Mouse (Mus musculus) midbrain, embryonic 16.5 days (tissue): ENCODE results near the gene Timp2. TPM values are rescaled to one million over a fixed set of nuclear protein-coding genes. Genes with fewer than 3 reads are reported as not detected.

Experiments used
- ATAC-seq: fragments of 200-750 bp; cut with Nextera tagmentation; 2 replicates; pipeline ENCODE4 v1.8.0; 2017; ENCODE audit warnings: moderate TSS enrichment
- H3K27ac ChIP-seq: fragments of 300-500 bp; sonication (generic); 2 replicates; pipeline ENCODE4 v1.5.1; 2014; ENCODE audit warnings: mild to moderate bottlenecking, low read length, mixed read lengths
- H3K27me3 ChIP-seq: fragments of 300-500 bp; sonication (generic); 2 replicates; pipeline ENCODE4 v1.6.1; 2014; ENCODE audit warnings: low read depth, low read length, mixed read lengths; ENCODE audit not compliant: control insufficient read depth, insufficient read depth
- H3K36me3 ChIP-seq: fragments of 300-500 bp; sonication (generic); 2 replicates; pipeline ENCODE4 v1.6.1; 2014; ENCODE audit warnings: mild to moderate bottlenecking, low read length, moderate library complexity, mixed read lengths; ENCODE audit not compliant: control insufficient read depth, insufficient read depth
- H3K4me1 ChIP-seq: fragments of 300-500 bp; sonication (generic); 2 replicates; pipeline ENCODE4 v1.6.1; 2014; ENCODE audit warnings: mild to moderate bottlenecking, low read length, mixed read lengths; ENCODE audit not compliant: control insufficient read depth, insufficient read depth
- H3K4me2 ChIP-seq: fragments of 300-500 bp; sonication (generic); 2 replicates; pipeline ENCODE4 v1.6.1; 2014; ENCODE audit warnings: mild to moderate bottlenecking, low read length, mixed read lengths
- H3K4me3 ChIP-seq: fragments of 300-500 bp; sonication (generic); 2 replicates; pipeline ENCODE4 v1.5.1; 2014; ENCODE audit warnings: low read depth, mild to moderate bottlenecking, low read length, moderate library complexity, mixed read lengths
- H3K9ac ChIP-seq: fragments of 300-500 bp; sonication (generic); 2 replicates; pipeline ENCODE4 v1.6.1; 2014; ENCODE audit warnings: low read depth, low read length, mixed read lengths
- H3K9me3 ChIP-seq: fragments of 300-500 bp; sonication (generic); replicated peaks from 2 replicates; pipeline ENCODE4 v1.6.1; 2014; ENCODE audit warnings: mild to moderate bottlenecking, low read length, mixed read lengths; ENCODE audit not compliant: control insufficient read depth, poor library complexity, severe bottlenecking
- WGBS: fragments of 180-500 bp; shearing (Covaris S2); extraction: QIAGEN DNeasy Blood & Tissue Kit; methylation state at CpG from one replicate; pipeline ENCODE4 v1.1.7; 2014; 5-methylcytosine and 5-hydroxymethylcytosine counted together
- polyA plus RNA-seq: library from polyadenylated mRNA; unstranded; fragments of >200 nt; fragmentation: Nextera tagmentation; extraction: Ambion mirVana; gene quantifications from 2 replicates; pipeline ENCODE4 v1.2.1, GENCODE M21; 2015

The Timp2 gene
- polyA plus RNA-seq, 1 experiment from 2014 or later, result 98.8 TPM

- Histone ChIP-seq H3K27me3 (no peaks in the 10 kb centered on the region), H3K9me3 (no peaks in the 10 kb centered on the region), H3K27ac (no peak overlapping the region), H3K4me3 (no peak overlapping the region), H3K4me1 (peaks cover 6% of the 10 kb centered on the region), H3K4me2 (no peak overlapping the region), H3K36me3 (no peaks in the 10 kb centered on the region), H3K9ac (no peak overlapping the region)
- no peak for ATAC-seq
- 77% methylated on average over 7 of the region's 7 CpGs for WGBS
Observed at GRCm38 (mm10) chr11:118365171-118365570, 9.6 kb upstream of the Timp2 start.

DNA sequence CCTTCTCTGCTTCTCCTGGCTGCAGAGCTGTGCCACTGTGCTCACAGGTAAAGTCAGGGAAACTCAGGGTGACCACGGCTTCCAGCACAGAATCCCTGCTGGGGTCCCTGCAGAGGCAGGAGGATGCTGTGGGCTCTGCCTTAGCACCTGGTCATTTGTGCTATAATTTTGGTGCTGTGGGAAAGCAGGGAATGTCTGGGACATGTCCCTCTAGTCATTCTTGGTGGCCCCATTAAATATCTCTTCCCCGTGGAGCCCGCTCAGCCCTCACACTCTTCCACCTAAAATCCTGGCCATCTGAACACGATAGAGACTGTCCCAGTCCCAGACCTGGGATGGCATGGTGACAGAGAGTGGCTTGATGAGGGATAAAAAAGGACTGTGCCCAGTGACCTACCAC, 8.5 kb upstream of the Timp2 start:
- Histone ChIP-seq H3K27ac (no peak overlapping the region), H3K27me3 (no peaks in the 10 kb centered on the region), H3K9me3 (no peaks in the 10 kb centered on the region), H3K9ac (no peak overlapping the region), H3K4me2 (no peak overlapping the region), H3K36me3 (no peaks in the 10 kb centered on the region), H3K4me3 (no peak overlapping the region), H3K4me1 (peaks cover 6% of the 10 kb centered on the region)
- WGBS, result 89% methylated on average over 4 of the region's 4 CpGs
- ATAC-seq, result no peak

DNA sequence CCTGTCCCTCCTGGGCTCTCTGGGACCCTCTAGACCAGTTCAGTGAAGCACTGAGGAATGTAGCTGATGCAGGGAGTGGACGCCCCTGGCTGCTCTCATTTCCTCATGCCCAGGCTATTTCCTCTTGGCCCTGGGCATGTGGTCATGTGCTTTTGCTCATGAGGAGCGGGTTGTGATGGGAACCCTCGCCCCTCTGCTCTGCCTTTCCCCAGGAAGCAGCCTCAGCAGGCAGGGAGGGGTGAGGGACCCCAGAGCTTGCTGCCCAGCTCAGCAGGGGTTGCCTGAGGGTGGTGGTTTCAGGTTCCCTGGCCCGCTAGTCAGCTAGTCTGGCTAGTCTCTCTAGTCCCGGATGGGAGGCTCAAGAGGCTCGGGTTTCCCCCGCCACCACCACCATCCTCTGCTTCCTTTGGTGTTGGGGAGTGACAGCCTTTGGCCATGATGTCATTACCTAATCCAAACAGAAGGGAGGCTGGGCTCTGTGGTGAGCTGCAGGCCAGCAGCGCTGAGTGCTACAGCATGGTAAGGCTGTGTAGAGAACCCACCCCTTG, 7.5 kb upstream of the Timp2 start:
- Histone ChIP-seq H3K9ac (peak overlapping the region; percentile 43), H3K9me3 (no peaks in the 10 kb centered on the region), H3K4me3 (no peak overlapping the region), H3K27ac (peak overlapping the region; percentile 29; the same call in 1 of the 2 replicates), H3K4me1 (peaks cover 6% of the 10 kb centered on the region), H3K27me3 (no peaks in the 10 kb centered on the region), H3K36me3 (no peaks in the 10 kb centered on the region), H3K4me2 (no peak overlapping the region)
- 10% methylated on average over 8 of the region's 8 CpGs for WGBS
- peak; percentile 68 for ATAC-seq

DNA sequence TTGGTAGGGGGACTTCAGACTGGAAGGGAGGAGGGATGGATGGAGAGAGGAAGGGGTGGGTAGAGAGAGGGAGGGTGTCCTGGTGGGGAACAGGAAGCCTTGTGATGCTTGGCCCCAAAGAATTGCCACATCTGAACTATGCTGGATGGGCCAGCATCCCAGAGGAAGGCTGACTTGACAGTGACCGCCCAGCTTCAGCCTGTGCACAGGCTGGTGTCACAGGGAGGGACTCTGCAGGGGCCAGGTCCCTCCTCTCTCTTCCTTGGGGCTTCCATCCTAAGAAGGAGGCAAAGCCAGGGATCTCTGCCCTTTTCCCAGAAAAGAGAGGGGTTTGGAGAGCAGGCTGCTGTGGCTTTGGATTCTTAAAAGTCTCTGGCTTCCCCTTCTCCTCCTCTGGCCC, 7.0 kb upstream of the Timp2 start:
- Histone ChIP-seq H3K9ac (no peak overlapping the region; the same call in 1 of the 2 replicates), H3K9me3 (no peaks in the 10 kb centered on the region), H3K4me1 (peaks cover 6% of the 10 kb centered on the region), H3K4me3 (no peak overlapping the region), H3K27me3 (no peaks in the 10 kb centered on the region), H3K4me2 (no peak overlapping the region), H3K27ac (no peak overlapping the region), H3K36me3 (no peaks in the 10 kb centered on the region)
- ATAC-seq, result no peak
- WGBS, result 60% methylated on average over 1 of the region's 1 CpGs

GRCm38 (mm10) chr11:118360907-118361341, 5.4 kb upstream of the Timp2 start:
- no peaks in the 10 kb centered on the region for H3K36me3 ChIP-seq
- no peaks in the 10 kb centered on the region for H3K9me3 ChIP-seq
- no peak overlapping the region for H3K27ac ChIP-seq
- no peak overlapping the region for H3K9ac ChIP-seq
- H3K4me3 ChIP-seq, result no peak overlapping the region
- ATAC-seq, result no peak
- peaks cover 6% of the 10 kb centered on the region for H3K4me1 ChIP-seq
- no peak overlapping the region for H3K4me2 ChIP-seq
- WGBS, result 82% methylated on average over 10 of the region's 10 CpGs
- no peaks in the 10 kb centered on the region for H3K27me3 ChIP-seq

DNA sequence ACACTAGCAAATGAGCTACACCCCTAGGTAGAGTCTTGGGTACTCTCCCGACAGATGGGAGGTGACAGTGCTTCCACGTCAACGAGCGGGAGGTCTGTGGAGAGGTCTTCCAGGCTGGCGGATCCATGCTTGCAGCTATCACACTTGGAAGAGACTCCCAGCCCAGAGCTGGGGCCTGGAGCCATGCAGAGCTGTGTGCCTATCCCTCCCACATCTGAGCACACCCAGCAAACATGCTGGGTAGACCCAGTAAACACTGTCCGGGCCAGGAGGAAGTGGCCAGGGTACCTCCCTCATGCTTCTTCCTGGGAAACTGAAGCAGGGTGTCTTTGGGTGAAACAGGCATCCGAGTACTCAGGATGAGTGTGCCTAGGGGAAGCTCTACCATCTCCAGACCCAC, 5.0 kb upstream of the Timp2 start:
- no peak overlapping the region for H3K27ac ChIP-seq
- WGBS, result 86% methylated on average over 7 of the region's 7 CpGs

DNA sequence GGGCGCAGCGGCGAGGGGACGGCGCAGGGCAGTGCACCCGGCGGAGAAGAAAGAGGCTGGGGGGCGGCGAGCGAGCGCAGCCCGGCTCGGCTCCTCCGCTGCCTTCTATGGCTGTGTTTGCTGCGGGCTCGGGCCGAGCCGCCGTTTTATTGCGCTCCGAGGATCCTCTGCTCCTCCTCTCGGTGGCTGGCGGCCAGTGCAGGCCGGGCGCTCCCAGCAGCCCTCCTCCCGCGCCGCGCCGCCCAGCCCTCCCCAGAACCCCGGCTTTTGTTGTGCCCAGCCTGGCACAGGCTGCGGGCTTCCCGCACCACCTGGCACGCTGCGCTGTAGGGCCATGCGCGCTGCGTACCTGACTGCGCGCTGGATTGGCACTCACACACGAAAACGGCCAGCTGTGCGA, 335 bp downstream of the Timp2 start:
- Histone ChIP-seq H3K9me3 (no peaks in the 10 kb centered on the region), H3K4me1 (peaks cover 20% of the 10 kb centered on the region), H3K27ac (peak overlapping the region; percentile 90), H3K4me3 (peak overlapping the region; percentile 77), H3K4me2 (peak overlapping the region; percentile 87), H3K27me3 (no peaks in the 10 kb centered on the region), H3K9ac (peak overlapping the region; percentile 94), H3K36me3 (no peaks in the 10 kb centered on the region)
- WGBS, result 1% methylated on average over 30 of the region's 43 CpGs
- peak; percentile 95 for ATAC-seq

More for the DNA sequence above, 5.0 kb upstream of the Timp2 start:
- H3K4me3 ChIP-seq, result no peak overlapping the region
- no peak overlapping the region for H3K4me2 ChIP-seq
- H3K36me3 ChIP-seq, result no peaks in the 10 kb centered on the region
- no peaks in the 10 kb centered on the region for H3K27me3 ChIP-seq
- H3K4me1 ChIP-seq, result peaks cover 9% of the 10 kb centered on the region
- no peak for ATAC-seq
- H3K9me3 ChIP-seq, result no peaks in the 10 kb centered on the region
- no peak overlapping the region for H3K9ac ChIP-seq

GRCm38 (mm10) chr11:118354636-118355191, 826 bp downstream of the Timp2 start:
- peak; percentile 59 for ATAC-seq
- Histone ChIP-seq H3K36me3 (no peaks in the 10 kb centered on the region), H3K9me3 (no peaks in the 10 kb centered on the region), H3K9ac (peak overlapping the region; percentile 94), H3K27me3 (no peaks in the 10 kb centered on the region), H3K27ac (peak overlapping the region; percentile 90), H3K4me3 (peak overlapping the region; percentile 77), H3K4me2 (peak overlapping the region; percentile 87), H3K4me1 (peaks cover 20% of the 10 kb centered on the region)
- WGBS, result under 1% methylated on average over 42 of the region's 47 CpGs

DNA sequence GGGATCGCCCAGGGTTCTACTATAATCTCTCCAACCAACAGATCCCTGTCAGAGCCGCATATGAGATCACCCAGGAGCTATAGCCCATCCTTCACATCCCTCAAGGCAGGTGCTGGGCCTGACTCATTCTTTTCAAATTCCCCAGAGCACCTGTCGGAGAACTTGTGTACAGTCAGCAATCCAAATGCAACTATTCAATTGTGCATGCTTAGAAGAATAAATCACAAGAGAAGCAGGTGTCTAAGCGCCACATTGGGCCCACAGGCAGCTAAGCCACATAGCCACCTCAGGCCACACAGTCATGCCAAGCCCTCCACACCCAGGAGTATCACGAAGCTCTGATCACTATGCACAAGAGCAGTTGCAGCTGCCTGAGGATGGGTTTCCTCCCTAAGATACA, 6.0 kb downstream of the Timp2 start:
- WGBS, result 90% methylated on average over 5 of the region's 5 CpGs
- Histone ChIP-seq H3K36me3 (no peaks in the 10 kb centered on the region), H3K4me3 (no peak overlapping the region), H3K4me2 (no peak overlapping the region), H3K4me1 (peaks cover 18% of the 10 kb centered on the region), H3K27me3 (no peaks in the 10 kb centered on the region), H3K9me3 (no peaks in the 10 kb centered on the region), H3K9ac (no peak overlapping the region), H3K27ac (no peak overlapping the region)
- no peak for ATAC-seq
